Mouse (Mus musculus) G1E (cell line): ENCODE results near the gene Tssk6.

Experiments used
- CTCF ChIP-seq: IDR thresholded peaks from 2 replicates; pipeline ENCODE4 v1.5.1; 2012; ENCODE audit warnings: low read depth, low read length, inconsistent platforms, mixed read lengths
- POLR2AphosphoS5 ChIP-seq: IDR thresholded peaks from 2 replicates; pipeline ENCODE4 v1.6.1; 2012; ENCODE audit warnings: low read depth, low read length, inconsistent platforms; ENCODE audit not compliant: insufficient replicate concordance

DNA sequence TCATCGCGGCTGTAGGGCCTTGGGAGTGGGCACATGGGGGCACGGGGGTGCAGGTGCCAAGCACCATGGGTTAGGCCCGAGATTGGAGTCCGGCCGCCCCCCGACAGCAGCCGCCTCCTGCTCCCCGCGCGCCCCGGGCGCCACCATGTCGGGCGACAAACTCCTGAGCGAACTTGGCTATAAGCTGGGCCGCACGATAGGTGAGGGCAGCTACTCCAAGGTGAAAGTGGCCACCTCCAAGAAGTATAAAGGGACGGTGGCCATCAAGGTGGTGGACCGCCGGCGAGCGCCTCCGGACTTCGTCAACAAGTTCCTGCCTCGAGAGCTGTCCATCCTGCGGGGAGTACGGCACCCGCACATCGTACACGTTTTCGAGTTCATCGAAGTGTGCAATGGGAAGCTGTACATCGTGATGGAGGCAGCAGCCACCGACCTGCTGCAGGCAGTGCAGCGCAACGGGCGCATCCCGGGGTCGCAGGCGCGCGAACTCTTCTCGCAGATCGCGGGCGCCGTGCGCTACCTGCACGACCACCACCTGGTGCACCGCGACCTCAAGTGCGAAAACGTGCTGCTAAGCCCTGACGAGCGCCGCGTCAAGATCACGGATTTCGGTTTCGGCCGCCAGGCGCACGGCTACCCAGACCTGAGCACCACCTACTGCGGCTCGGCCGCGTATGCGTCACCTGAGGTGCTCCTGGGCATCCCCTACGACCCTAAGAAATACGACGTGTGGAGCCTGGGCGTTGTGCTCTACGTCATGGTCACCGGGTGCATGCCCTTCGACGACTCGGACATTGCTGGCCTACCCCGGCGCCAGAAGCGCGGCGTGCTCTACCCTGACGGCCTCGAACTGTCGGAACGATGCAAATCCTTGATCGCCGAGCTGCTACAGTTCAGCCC is at the start of gene Tssk6, which contains the start of the genes Ndufa13 and Yjefn3:
- no peak for TF ChIP-seq CTCF
- TF ChIP-seq POLR2AphosphoS5, result no peak
